In the genomic region with DNA sequence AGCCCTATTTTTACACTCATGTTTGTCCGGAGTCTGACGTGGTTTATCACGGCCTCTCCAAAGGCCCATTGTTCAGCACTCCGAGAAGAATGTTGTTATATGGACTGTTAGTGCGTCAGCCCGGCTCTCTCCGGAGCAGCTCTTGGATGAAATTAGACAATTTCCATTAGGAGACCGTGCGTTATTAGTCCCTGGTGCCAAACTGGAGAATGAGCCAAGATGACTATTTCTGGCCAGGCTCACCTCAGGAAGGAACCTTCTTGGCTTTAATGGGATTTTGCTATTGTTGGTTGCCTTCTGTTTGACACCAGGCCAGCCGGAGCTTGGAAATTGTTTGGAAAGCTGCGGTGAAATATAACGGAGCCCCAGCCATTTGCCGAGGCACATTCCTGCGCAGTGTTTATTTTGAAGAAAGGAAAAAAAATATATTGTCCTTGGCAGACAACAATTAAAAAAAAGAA, we compare ENCODE assay signal across 9 mouse cellular contexts. TPM values are rescaled to one million over a fixed set of nuclear protein-coding genes. Genes with fewer than 3 reads are reported as not detected.
A peak's percentile ranks its signal among the peaks of the same experiment; 100 is the strongest.
DNase-seq lines count a peak whose midpoint lies in the region; ATAC-seq and TF ChIP-seq lines count a peak whose summit lies in the region.
"Had no signal": no experiment of that assay in that cellular context is flagged by ENCODE, and none has a peak within 500 bp of the region (broad histone marks: within the 10 kb centered on the region; RNA-seq: fewer than 3 reads in every experiment).

No protein-coding gene starts in this region.

- 47% methylated on average over 14 of the region's 14 CpGs for WGBS in heart, embryonic 12.5 days
- WGBS in hindbrain, embryonic 13.5 days = 57% methylated on average over 14 of the region's 14 CpGs
- WGBS in forebrain, embryonic 10.5 days = 81% methylated on average over 14 of the region's 14 CpGs

- peak; percentile 66 for ATAC-seq in heart, embryonic 12.5 days (ENCODE audit: insufficient number of reproducible peaks, low FRiP score)
- ATAC-seq in megakaryocyte progenitor cell, adult 5-6 weeks (replicated peaks; ENCODE audit: poor library complexity) = no peak
- ATAC-seq in hindbrain, embryonic 13.5 days (ENCODE audit: low FRiP score) = no peak
- ATAC-seq: Patski had no signal

- H3K9me3 ChIP-seq in heart, embryonic 12.5 days (replicated peaks) = no peaks in the 10 kb centered on the region
- H3K9me3 ChIP-seq in hindbrain, embryonic 13.5 days = no peaks in the 10 kb centered on the region
- no peaks in the 10 kb centered on the region for H3K9me3 ChIP-seq in forebrain, embryonic 10.5 days

- peak; percentile 59 for DNase-seq in urinary bladder, postnatal 14 days (ENCODE audit: low spot score)
- no peak for DNase-seq in urinary bladder, postnatal 10 days (ENCODE audit: low spot score)
- peak; percentile 73 for DNase-seq in kidney, postnatal 10 days
- no peak for DNase-seq in layer of hippocampus, adult 2 months (ENCODE audit: low spot score in 2 of 2)
- no peak for DNase-seq in forebrain, embryonic 10.5 days (ENCODE audit: extremely low spot score, low spot score)

- TF ChIP-seq CTCF in layer of hippocampus, adult 2 months (conservative IDR thresholded peaks at IDR 0.05) = no peak

- H3K27ac ChIP-seq in heart, embryonic 12.5 days (ENCODE audit: poor library complexity, severe bottlenecking) = no peak overlapping the region; the same call in 1 of the 2 replicates
- no peak overlapping the region for H3K27ac ChIP-seq in hindbrain, embryonic 13.5 days
- H3K27ac ChIP-seq in layer of hippocampus, adult 2 months = no peak overlapping the region
- no peak overlapping the region for H3K27ac ChIP-seq in forebrain, embryonic 10.5 days

- H3K9ac ChIP-seq in heart, embryonic 12.5 days = no peak overlapping the region
- no peak overlapping the region for H3K9ac ChIP-seq in hindbrain, embryonic 13.5 days

- H3K4me3 ChIP-seq in heart, embryonic 12.5 days = no peak overlapping the region
- no peak overlapping the region for H3K4me3 ChIP-seq in hindbrain, embryonic 13.5 days
- no peak overlapping the region for H3K4me3 ChIP-seq in layer of hippocampus, adult 2 months
- no peak overlapping the region for H3K4me3 ChIP-seq in forebrain, embryonic 10.5 days

- no peaks in the 10 kb centered on the region for H3K36me3 ChIP-seq in heart, embryonic 12.5 days
- no peaks in the 10 kb centered on the region for H3K36me3 ChIP-seq in hindbrain, embryonic 13.5 days
- H3K36me3 ChIP-seq in forebrain, embryonic 10.5 days (replicated peaks) = no peaks in the 10 kb centered on the region

- peaks cover 8% of the 10 kb centered on the region for H3K4me1 ChIP-seq in heart, embryonic 12.5 days (replicated peaks)
- H3K4me1 ChIP-seq in hindbrain, embryonic 13.5 days (replicated peaks) = 0 out of 2 replicates have a peak, but pooled peaks cover 3% of the 10 kb centered on the region
- no peaks in the 10 kb centered on the region for H3K4me1 ChIP-seq in forebrain, embryonic 10.5 days

- H3K27me3 ChIP-seq in heart, embryonic 12.5 days (replicated peaks) = no peaks in the 10 kb centered on the region
- H3K27me3 ChIP-seq in hindbrain, embryonic 13.5 days = peaks cover 3% of the 10 kb centered on the region; the same call in 1 of the 2 replicates
- H3K27me3 ChIP-seq in forebrain, embryonic 10.5 days (ENCODE audit: poor library complexity, severe bottlenecking) = no peaks in the 10 kb centered on the region
- H3K27me3 ChIP-seq: Patski had no signal

- H3K4me2 ChIP-seq in heart, embryonic 12.5 days = peak overlapping the region; percentile 30
- no peak overlapping the region for H3K4me2 ChIP-seq in hindbrain, embryonic 13.5 days

RNA-seq across cellular contexts. Expression of gene Hlx, which starts 16.3 kb away (rescaled TPM):
- polyA plus RNA-seq in heart, embryonic 12.5 days (2016; fragmentation: Nextera tagmentation; extraction: Ambion mirVana) = 8.7 and 8.8 TPM in 2 replicates
- 11.6 and 14.7 TPM in 2 replicates for total RNA-seq in megakaryocyte progenitor cell, adult 5-6 weeks (2015)
- total RNA-seq in megakaryocyte progenitor cell, adult 5-6 weeks (2017) = 10.3 and 15.2 TPM in 2 replicates
- polyA plus RNA-seq in hindbrain, embryonic 13.5 days (2015; fragmentation: Nextera tagmentation; extraction: Ambion mirVana) = 1.2 and 2.9 TPM in 2 replicates
- 1 to 10 TPM; 1.4 to 1.6 TPM for total RNA-seq in layer of hippocampus, adult 2 months (2021)
- polyA plus RNA-seq in forebrain, embryonic 10.5 days (2016; fragmentation: Nextera tagmentation; extraction: Ambion mirVana) = 3.2 and 3.3 TPM in 2 replicates

Comparison
In these comparisons a context has a peak if more than half of its experiments do, and no peak if none do; other contexts are left out.
1. DNase-seq: peak in urinary bladder, postnatal 14 days (single experiment) and kidney, postnatal 10 days (single experiment); none in urinary bladder, postnatal 10 days (single experiment), layer of hippocampus, adult 2 months (0 of 2) and forebrain, embryonic 10.5 days (single experiment).